Mouse (Mus musculus) brain, embryonic 18.5 days (tissue): ENCODE data around the gene Mmp25.

Experiments used
- DNase-seq: peaks from one replicate; pipeline ENCODE4 v3.0.0-alpha.2; 2012; ENCODE audit warnings: low read depth, low spot score

Mmp25 gene

GRCm38 (mm10) chr17:23644613-23645495 is at the start of gene Mmp25:
Gene Mmp25, minus strand, starts transcription at chr17:23645277.
- DNase-seq = no peak

GRCm38 (mm10) chr17:23694491-23694890 is 49.4 kb upstream of the Mmp25 start:
- DNase-seq = no peak

- DNase-seq = no peak
Measured at GRCm38 (mm10) chr17:23683856-23684672, 39.0 kb upstream of the Mmp25 start, which contains the start of gene Cldn9. Gene Cldn9, minus strand, starts transcription at chr17:23684026.

GRCm38 (mm10) chr17:23683226-23683625 is 38.1 kb upstream of the Mmp25 start:
- no peak for DNase-seq

- DNase-seq = no peak
Measured at GRCm38 (mm10) chr17:23682530-23682929, 37.5 kb upstream of the Mmp25 start.

- DNase-seq = no peak
Measured at GRCm38 (mm10) chr17:23682092-23682491, 37.0 kb upstream of the Mmp25 start.

- DNase-seq = no peak
Measured at GRCm38 (mm10) chr17:23681086-23681485, 36.0 kb upstream of the Mmp25 start.

GRCm38 (mm10) chr17:23680336-23680735 is 35.3 kb upstream of the Mmp25 start:
- no peak for DNase-seq

- no peak for DNase-seq
Measured at GRCm38 (mm10) chr17:23679127-23679835, 34.2 kb upstream of the Mmp25 start, which contains the start of gene Cldn6. Gene Cldn6, plus strand, starts transcription at chr17:23679249.

GRCm38 (mm10) chr17:23677236-23677679 is 32.2 kb upstream of the Mmp25 start, which contains the start of gene Tnfrsf12a:
Gene Tnfrsf12a, minus strand, starts transcription at chr17:23677468.
- no peak for DNase-seq

- no peak for DNase-seq
Measured at GRCm38 (mm10) chr17:23676473-23677031, 31.5 kb upstream of the Mmp25 start.

- DNase-seq = no peak
Measured at GRCm38 (mm10) chr17:23675564-23676281, 30.6 kb upstream of the Mmp25 start.

GRCm38 (mm10) chr17:23675127-23675526 is 30.1 kb upstream of the Mmp25 start:
- DNase-seq = no peak

- DNase-seq = no peak
Measured at GRCm38 (mm10) chr17:23674271-23674952, 29.3 kb upstream of the Mmp25 start.

GRCm38 (mm10) chr17:23673424-23674073 is 28.5 kb upstream of the Mmp25 start, which contains the start of the genes Hcfc1r1 and Thoc6:
Gene Hcfc1r1, plus strand, starts transcription at chr17:23673596.
Gene Thoc6, minus strand, starts transcription at chr17:23673882.
- DNase-seq = peak; percentile 94

GRCm38 (mm10) chr17:23672761-23673160 is 27.7 kb upstream of the Mmp25 start:
- DNase-seq = no peak

- no peak for DNase-seq
Measured at GRCm38 (mm10) chr17:23671519-23671918, 26.4 kb upstream of the Mmp25 start.

GRCm38 (mm10) chr17:23670516-23671074 is 25.5 kb upstream of the Mmp25 start:
- DNase-seq = no peak

GRCm38 (mm10) chr17:23665511-23665910 is 20.4 kb upstream of the Mmp25 start:
- DNase-seq = no peak
